Mouse (Mus musculus): Measurements from ENCODE around the gene Gm27027.

Gene Gm27027

DNA sequence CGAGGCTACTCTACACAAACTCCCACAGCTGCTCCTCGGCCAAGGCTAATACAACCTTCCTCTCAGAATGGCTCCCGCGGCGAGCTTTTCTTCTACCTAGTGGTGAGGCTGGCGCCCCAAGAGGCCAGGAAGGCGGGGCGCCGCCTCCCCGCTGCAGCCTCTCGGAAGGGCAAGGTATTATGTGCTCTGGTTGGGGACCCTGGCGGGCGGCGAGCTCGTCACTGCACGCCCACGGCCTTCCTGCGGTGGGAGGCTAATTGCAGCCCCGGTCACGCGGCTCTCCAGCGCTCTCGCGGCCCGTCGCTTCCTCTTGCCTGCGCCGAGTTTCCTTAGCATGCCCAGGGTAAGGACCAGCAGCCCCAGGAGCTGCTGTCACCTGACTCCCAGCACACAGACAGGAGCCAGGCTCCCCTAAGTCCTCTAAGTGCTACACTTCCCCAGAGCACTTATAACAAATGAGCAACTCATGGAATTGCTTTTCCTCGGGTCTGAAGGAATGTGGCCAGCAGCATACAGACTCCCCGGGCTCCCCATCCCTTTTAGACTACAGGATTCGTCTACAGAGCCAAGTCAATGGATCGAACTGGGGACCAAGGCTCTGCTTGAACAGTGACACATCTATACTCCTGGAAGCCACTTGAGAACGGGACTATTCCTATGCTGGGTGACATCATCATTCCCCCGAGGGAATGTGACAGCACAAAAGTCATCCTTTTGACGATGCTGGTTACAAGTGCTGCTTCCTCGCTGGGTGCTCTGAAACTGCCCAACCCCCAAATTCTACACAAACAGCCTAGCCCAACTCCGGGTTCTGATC, 19.5 kb downstream of the Gm27027 start:
- peak in 1 of 2 experiments; percentile 36 for DNase-seq (ENCODE audit: low spot score in 2 of 2)

DNA sequence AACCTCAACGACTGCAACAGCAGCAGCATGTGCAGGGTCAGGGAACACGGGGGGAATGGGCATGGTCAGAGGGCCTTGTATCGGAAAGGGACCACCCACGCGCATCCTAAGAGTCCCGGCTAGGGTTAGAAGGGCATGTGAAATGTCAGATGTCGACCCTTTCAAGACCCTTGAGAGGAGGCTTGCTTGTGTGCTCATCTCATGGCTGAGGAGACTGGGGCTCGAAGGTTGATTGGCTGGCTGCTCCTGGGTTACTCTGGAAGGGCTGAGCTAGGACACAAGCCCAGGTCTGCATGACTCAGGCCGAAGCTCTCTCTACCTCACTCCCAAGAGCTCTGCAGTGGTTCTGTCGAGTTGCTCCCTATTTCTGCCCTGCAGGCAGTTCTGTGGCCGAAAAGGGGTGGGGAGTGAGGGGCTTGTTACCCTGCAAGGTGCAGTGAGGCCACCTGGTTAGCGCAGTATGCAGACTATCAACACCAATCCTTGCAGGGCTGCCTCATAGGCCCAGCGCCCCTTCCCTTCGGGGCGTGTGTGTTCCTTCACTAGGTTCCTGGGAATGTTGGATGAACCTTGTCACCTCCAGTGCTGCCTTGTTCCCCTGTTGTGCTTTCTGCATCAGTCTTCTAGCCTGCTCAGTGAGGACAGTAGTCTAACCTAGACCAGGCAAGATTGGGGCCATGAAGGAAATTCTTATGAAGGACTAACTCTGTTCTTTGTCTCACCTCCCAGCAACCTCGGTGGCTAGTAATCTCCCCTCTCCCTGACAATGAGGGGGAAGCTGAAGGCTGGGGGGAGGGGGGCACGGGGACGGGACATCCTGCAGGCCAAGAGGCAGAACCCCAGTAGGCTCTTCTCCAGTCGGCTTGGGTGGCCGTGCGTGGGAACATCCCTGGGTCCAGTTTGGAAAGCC, 20.4 kb downstream of the Gm27027 start:
- no peak for DNase-seq (ENCODE audit: low spot score in 2 of 2)

- DNase-seq (ENCODE audit: low spot score in 2 of 2): no peak
Observed at GRCm38 (mm10) chr2:93975041-93975440, 21.1 kb downstream of the Gm27027 start.

GRCm38 (mm10) chr2:93971647-93972046, 24.5 kb downstream of the Gm27027 start:
- no peak for DNase-seq (ENCODE audit: low spot score in 2 of 2)

DNA sequence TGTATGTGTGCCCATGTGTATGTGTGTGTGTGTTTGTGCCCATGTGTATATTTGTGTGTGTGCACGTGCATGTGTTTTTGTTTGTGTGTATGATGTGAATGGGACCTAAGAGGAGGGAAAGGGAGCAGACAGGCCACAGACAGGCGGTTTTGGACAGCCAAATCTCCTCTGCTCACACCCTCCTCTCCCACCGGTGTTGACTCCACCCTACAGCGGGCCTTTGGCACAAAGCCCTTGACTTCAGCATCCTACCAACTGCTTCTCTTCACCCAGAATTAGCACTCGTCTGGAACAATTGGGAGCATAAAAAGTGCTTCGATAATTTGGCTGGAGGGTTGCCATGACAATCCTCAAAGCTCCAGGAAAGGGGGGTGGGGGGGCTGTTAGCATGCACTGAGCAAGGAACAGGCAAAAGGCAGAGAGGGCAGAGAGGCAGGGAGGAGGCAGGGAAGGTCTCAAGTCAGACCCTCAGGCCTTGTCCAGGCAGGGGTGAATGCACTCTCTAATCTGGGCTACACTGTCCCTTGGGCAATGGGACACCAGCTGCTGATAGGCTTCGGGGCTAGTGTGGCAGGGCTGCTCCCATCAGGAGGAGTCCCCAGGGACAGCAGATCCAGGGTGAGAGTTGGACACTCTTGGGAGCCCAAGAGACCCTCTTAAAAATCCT, 31.5 kb downstream of the Gm27027 start:
- DNase-seq (ENCODE audit: low spot score in 2 of 2): no peak

- no peak for DNase-seq (ENCODE audit: low spot score in 2 of 2)
Observed at GRCm38 (mm10) chr2:93963802-93964201, 32.4 kb downstream of the Gm27027 start.

DNA sequence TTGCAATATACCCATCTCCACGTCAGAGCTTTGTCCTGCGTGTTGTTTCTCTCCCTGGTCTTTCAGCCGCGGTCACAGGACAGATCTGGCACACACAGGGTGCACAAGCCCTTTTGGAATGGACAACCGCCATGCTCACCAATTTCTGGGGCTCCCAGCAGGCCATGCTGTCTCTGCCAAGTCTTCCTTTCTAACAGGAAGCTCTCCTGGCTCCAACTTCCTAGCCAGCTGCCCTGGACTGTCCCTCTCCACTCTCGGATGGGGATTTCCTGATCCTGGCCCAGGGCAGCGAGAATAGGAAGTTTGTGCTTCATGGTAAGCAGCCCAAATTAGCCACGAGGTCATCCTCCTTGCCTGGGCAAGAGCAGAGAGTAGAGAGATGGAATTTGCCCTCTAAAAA, 34.4 kb downstream of the Gm27027 start:
- DNase-seq (ENCODE audit: low spot score in 2 of 2): no peak

- DNase-seq (ENCODE audit: low spot score in 2 of 2): no peak
Observed at GRCm38 (mm10) chr2:93959346-93959745, 36.8 kb downstream of the Gm27027 start.

DNA sequence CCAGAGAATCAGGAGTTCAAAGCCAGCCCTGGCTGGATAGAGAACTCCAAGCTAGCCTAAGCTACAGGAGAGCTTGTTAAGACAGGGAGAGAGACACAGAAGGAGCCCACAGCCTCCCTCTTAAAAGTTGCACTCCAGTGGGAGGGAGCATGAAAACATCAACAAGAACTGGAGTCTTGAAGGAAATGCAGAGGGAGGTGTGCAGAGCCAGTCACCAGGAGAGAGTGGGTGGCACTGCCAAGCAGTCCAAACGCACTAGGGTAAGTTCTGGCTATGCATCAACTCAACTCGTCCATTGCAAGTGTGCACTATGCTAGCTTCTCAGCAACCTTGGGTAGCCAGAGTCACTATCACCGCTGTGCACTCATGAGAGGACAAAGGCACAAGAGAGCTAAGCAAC, 37.9 kb downstream of the Gm27027 start:
- DNase-seq (ENCODE audit: low spot score in 2 of 2): no peak

DNA sequence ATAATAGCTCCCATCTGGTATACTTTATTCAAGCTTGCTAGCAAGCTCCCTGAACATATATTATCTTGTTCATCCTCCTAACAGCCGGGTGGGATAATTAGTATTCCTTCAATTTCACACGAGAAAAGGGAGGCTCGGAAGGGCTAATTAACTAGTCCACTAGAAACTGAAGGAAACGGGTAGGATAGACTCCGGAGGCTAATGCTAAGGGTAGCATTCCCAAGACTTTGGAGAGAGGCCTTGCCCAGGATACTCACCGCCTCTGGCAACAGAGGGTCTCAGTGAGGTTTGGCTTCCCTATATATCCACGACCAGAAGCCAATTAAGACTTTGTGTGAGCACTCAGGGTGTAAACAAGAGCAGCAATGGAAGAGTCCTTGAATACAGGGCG, 38.4 kb downstream of the Gm27027 start:
- no peak for DNase-seq (ENCODE audit: low spot score in 2 of 2)

GRCm38 (mm10) chr2:93956908-93957784, 39.0 kb downstream of the Gm27027 start, which contains the start of gene Gm13889:
Gene Gm13889 (minus strand): TSS chr2:93957201.
- DNase-seq (ENCODE audit: low spot score in 2 of 2): peak; percentile 87 to 88

DNA sequence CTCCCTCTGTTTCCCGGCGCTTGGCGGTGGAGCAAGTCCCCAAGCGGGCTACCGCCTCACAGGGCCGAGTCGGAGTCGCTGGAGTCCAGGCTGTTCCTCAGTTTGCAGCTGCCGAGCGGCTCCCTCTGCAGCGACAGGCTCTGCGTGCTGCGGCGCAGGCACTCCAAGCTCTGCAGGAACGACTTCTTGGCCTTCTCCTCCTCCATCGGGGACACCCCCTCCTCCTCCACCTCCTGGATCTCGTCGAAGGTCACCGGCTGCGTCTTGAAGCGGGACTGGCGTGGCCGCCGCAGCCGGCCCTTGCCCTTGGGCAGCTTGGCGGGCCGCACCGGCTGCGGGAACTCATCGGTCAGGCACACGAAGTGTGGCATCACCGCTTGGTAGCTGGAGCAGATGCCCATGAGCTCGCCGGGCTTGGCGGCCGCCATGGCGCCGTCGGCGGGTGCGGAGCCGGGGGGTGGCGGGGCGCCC, 39.8 kb downstream of the Gm27027 start:
- DNase-seq (ENCODE audit: low spot score in 2 of 2): peak; percentile 47 to 53

GRCm38 (mm10) chr2:93955886-93956285, 40.3 kb downstream of the Gm27027 start:
- DNase-seq (ENCODE audit: low spot score in 2 of 2): no peak

- no peak for DNase-seq (ENCODE audit: low spot score in 2 of 2)
Observed at GRCm38 (mm10) chr2:93954781-93955578, 41.2 kb downstream of the Gm27027 start.

- no peak for DNase-seq (ENCODE audit: low spot score in 2 of 2)
Observed at GRCm38 (mm10) chr2:93953726-93954125, 42.4 kb downstream of the Gm27027 start.

GRCm38 (mm10) chr2:93946976-93947375, 49.2 kb downstream of the Gm27027 start:
- no peak for DNase-seq (ENCODE audit: low spot score in 2 of 2)

GRCm38 (mm10) chr2:93944855-93945254, 51.3 kb downstream of the Gm27027 start:
- DNase-seq (ENCODE audit: low spot score in 2 of 2): no peak

GRCm38 (mm10) chr2:93944099-93944498, 52.1 kb downstream of the Gm27027 start:
- no peak for DNase-seq (ENCODE audit: low spot score in 2 of 2)

GRCm38 (mm10) chr2:93941670-93942069, 54.5 kb downstream of the Gm27027 start:
- DNase-seq (ENCODE audit: low spot score in 2 of 2): no peak

- DNase-seq (ENCODE audit: low spot score in 2 of 2): no peak
Observed at GRCm38 (mm10) chr2:93938534-93938933, 57.6 kb downstream of the Gm27027 start.
